Mouse (Mus musculus) kidney, embryonic 14.5 days (tissue): Measurements from ENCODE around the gene Agps. TPM values are rescaled to one million over a fixed set of nuclear protein-coding genes. Genes with fewer than 3 reads are reported as not detected.

ENCODE experiments used
- ATAC-seq: fragments of 200-750 bp; cut with Nextera tagmentation; 2 replicates; pipeline ENCODE4 v1.8.0; 2017; ENCODE audit warnings: moderate number of reproducible peaks, mild to moderate bottlenecking, moderate TSS enrichment, moderate library complexity; ENCODE audit not compliant: low FRiP score, low TSS enrichment
- H3K27ac ChIP-seq: fragments of 300-500 bp; sonication (generic); 2 replicates; pipeline ENCODE4 v1.5.1; 2014; ENCODE audit warnings: low read depth, mild to moderate bottlenecking, low read length, moderate library complexity, mixed read lengths
- H3K27me3 ChIP-seq: fragments of 300-500 bp; sonication (generic); 2 replicates; pipeline ENCODE4 v1.6.1; 2014; ENCODE audit warnings: mild to moderate bottlenecking, low read length; ENCODE audit not compliant: control insufficient read depth, insufficient read depth
- H3K36me3 ChIP-seq: fragments of 300-500 bp; sonication (generic); 2 replicates; pipeline ENCODE4 v1.6.1; 2014; ENCODE audit warnings: low read length, mixed read lengths; ENCODE audit not compliant: control insufficient read depth, insufficient read depth
- H3K4me1 ChIP-seq: fragments of 300-500 bp; sonication (generic); 2 replicates; pipeline ENCODE4 v1.6.1; 2014; ENCODE audit warnings: low read length, mixed read lengths; ENCODE audit not compliant: control insufficient read depth, insufficient read depth
- H3K4me2 ChIP-seq: fragments of 300-500 bp; sonication (generic); replicated peaks from 2 replicates; pipeline ENCODE4 v1.6.1; 2014; ENCODE audit warnings: low read depth, mild to moderate bottlenecking, low read length
- H3K4me3 ChIP-seq: fragments of 300-500 bp; sonication (generic); 2 replicates; pipeline ENCODE4 v1.5.1; 2014; ENCODE audit warnings: mild to moderate bottlenecking, low read length
- H3K9ac ChIP-seq: fragments of 300-500 bp; sonication (generic); 2 replicates; pipeline ENCODE4 v1.6.1; 2014; ENCODE audit warnings: low read depth, mild to moderate bottlenecking, low read length, moderate library complexity
- H3K9me3 ChIP-seq: fragments of 300-500 bp; sonication (generic); 2 replicates; pipeline ENCODE4 v1.6.1; 2016; ENCODE audit warnings: low read length; ENCODE audit not compliant: control insufficient read depth
- WGBS: fragments of 180-500 bp; shearing (Covaris S2); extraction: QIAGEN DNeasy Blood & Tissue Kit; methylation state at CpG from one replicate; pipeline ENCODE4 v1.1.7; 2014; 5-methylcytosine and 5-hydroxymethylcytosine counted together
- polyA plus RNA-seq: library from polyadenylated mRNA; unstranded; fragments of >200 nt; fragmentation: Nextera tagmentation; extraction: Ambion mirVana; gene quantifications from 2 replicates; pipeline ENCODE4 v1.2.1, GENCODE M21; 2014

Agps gene
- polyA plus RNA-seq, 1 experiment from 2014 or later, result 51.3 TPM

DNA sequence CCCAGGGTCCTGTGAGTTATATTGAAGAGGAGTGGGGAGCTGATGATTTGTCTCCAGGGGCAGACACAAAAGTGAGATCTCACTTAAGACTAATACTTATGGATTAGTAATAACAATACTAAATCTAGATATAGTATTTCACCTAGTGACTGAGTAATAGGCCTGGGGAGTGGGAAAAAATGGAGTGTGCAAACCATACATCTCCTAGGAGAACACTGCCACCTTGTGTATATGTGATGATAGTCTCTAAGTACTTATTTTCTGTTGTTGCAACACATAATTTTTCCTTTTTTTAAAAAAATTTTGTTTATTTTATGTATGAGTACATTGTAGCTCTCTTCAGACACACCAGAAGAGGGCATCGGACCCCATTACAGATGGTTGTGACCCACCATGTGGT is 15.7 kb downstream of the Agps start:
- no peaks in the 10 kb centered on the region for H3K4me1 ChIP-seq
- no peak for ATAC-seq
- H3K9ac ChIP-seq, result no peak overlapping the region
- H3K4me2 ChIP-seq, result no peak overlapping the region
- WGBS, result 90% methylated on average over 1 of the region's 1 CpGs
- no peaks in the 10 kb centered on the region for H3K27me3 ChIP-seq
- no peak overlapping the region for H3K27ac ChIP-seq
- no peaks in the 10 kb centered on the region for H3K36me3 ChIP-seq
- no peak overlapping the region for H3K4me3 ChIP-seq
- no peaks in the 10 kb centered on the region for H3K9me3 ChIP-seq

DNA sequence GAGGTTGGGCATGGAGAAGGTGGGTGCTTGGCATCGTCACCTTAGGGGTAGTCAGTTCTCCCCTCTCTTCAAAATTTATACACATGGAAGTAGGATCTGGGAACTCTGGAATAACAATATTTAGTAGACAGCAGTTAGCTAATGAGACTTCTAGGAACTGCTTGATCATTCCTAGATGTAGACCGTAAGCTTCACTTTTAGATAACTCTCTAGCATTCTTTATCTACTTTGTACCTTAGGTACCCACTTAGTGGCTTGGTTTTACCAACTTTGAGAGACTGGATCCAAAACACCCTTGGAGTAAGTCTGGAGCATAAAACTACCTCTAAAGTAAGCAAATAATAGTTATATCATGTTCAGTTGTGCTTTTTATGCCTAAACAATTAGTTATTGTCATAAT is 20.5 kb downstream of the Agps start:
- Histone ChIP-seq H3K4me2 (no peak overlapping the region), H3K4me3 (no peak overlapping the region), H3K27me3 (no peaks in the 10 kb centered on the region), H3K27ac (no peak overlapping the region), H3K4me1 (no peaks in the 10 kb centered on the region), H3K9ac (no peak overlapping the region), H3K36me3 (peaks cover 6% of the 10 kb centered on the region; the same call in 1 of the 2 replicates), H3K9me3 (no peaks in the 10 kb centered on the region)
- ATAC-seq, result no peak
- 96% methylated on average over 2 of the region's 2 CpGs for WGBS

DNA sequence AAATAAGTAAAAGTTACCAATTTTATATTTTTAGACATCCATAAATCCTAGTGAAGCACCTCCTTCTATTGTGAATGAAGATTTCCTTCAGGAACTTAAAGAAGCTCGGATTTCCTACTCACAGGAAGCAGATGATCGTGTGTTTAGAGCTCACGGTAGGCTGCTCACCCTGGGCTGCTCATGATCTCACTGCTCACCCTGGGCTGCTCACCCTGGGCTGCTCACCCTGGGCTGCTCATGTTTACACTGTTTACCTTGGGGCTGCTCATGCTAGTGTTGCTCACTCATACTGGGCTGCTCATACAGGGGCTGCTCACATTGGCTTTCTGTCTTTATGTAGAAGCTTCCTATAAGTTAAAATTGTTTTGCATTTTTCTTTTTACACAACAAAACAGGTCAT is 22.2 kb downstream of the Agps start:
- Histone ChIP-seq H3K4me1 (no peaks in the 10 kb centered on the region), H3K36me3 (peaks cover 16% of the 10 kb centered on the region; the same call in 1 of the 2 replicates), H3K4me2 (no peak overlapping the region), H3K9ac (no peak overlapping the region), H3K27ac (no peak overlapping the region), H3K27me3 (no peaks in the 10 kb centered on the region), H3K9me3 (no peaks in the 10 kb centered on the region), H3K4me3 (no peak overlapping the region)
- no peak for ATAC-seq
- WGBS, result 32% methylated on average over 3 of the region's 3 CpGs

- Histone ChIP-seq H3K9ac (no peak overlapping the region), H3K9me3 (no peaks in the 10 kb centered on the region), H3K27ac (no peak overlapping the region), H3K4me1 (no peaks in the 10 kb centered on the region), H3K27me3 (no peaks in the 10 kb centered on the region), H3K4me2 (no peak overlapping the region), H3K4me3 (no peak overlapping the region), H3K36me3 (peaks cover 42% of the 10 kb centered on the region; the same call in 1 of the 2 replicates)
- ATAC-seq, result no peak
- WGBS, result 94% methylated on average over 3 of the region's 3 CpGs
Observed at GRCm38 (mm10) chr2:75861115-75861514, 29.1 kb downstream of the Agps start.

DNA sequence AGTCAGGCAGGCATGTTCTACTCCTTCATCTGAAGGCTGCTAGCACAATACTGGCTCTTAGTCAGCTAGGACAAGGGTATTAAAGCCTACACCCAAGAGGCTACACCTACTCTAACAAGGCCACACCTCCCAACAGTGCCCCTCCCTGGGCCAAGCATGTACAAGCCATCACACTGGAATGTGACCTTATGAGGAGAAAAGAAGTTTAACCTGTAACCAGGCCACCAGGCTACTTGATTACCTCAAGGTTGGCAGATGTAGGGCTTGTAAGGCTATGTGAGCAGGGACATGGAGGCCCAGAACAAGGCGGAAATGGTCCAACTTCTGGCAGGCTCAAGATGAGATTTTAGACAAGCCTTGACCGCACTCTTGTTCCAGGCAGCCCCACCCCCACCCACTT is 37.6 kb downstream of the Agps start:
- Histone ChIP-seq H3K4me3 (no peak overlapping the region), H3K9me3 (no peaks in the 10 kb centered on the region)
- ATAC-seq, result no peak

GRCm38 (mm10) chr2:75874008-75874559 is 42.1 kb downstream of the Agps start:
- H3K4me3 ChIP-seq, result no peak overlapping the region
- 74% methylated on average over 3 of the region's 3 CpGs for WGBS
- ATAC-seq, result no peak
- no peak overlapping the region for H3K9ac ChIP-seq
- peaks cover 23% of the 10 kb centered on the region for H3K36me3 ChIP-seq
- no peak overlapping the region for H3K4me2 ChIP-seq
- no peaks in the 10 kb centered on the region for H3K4me1 ChIP-seq
- H3K27me3 ChIP-seq, result no peaks in the 10 kb centered on the region
- H3K27ac ChIP-seq, result no peak overlapping the region
- H3K9me3 ChIP-seq, result no peaks in the 10 kb centered on the region

More for the DNA sequence above, 37.6 kb downstream of the Agps start:
- no peak overlapping the region for H3K27ac ChIP-seq
- H3K4me1 ChIP-seq, result no peaks in the 10 kb centered on the region
- H3K36me3 ChIP-seq, result peaks cover 29% of the 10 kb centered on the region
- H3K27me3 ChIP-seq, result no peaks in the 10 kb centered on the region
- H3K4me2 ChIP-seq, result no peak overlapping the region
- no peak overlapping the region for H3K9ac ChIP-seq
- WGBS, result 88% methylated on average over 2 of the region's 2 CpGs

DNA sequence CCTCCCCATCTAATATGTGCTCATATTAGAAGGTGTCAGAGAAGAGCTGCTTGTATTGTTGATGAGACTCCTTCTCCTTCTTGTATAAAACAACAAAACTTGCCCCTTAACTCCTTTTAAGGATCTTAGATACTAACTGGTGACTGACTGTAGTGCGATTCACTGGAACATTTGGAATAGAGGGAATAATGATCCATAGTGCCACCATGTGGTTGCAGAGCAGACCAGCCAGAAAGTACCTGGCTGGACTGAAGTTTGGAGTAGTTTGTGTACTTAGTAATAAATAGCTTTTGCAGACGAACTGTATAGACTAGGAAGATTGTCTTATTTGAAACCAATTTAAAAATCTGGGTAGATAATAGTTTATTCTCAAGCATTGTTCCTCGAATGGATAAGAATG is 47.8 kb downstream of the Agps start:
- Histone ChIP-seq H3K4me2 (no peak overlapping the region), H3K9me3 (no peaks in the 10 kb centered on the region), H3K4me1 (no peaks in the 10 kb centered on the region), H3K36me3 (peaks cover 12% of the 10 kb centered on the region; the same call in 1 of the 2 replicates), H3K9ac (no peak overlapping the region), H3K27me3 (no peaks in the 10 kb centered on the region), H3K4me3 (no peak overlapping the region), H3K27ac (no peak overlapping the region)
- WGBS, result 42% methylated on average over 3 of the region's 3 CpGs
- ATAC-seq, result no peak

DNA sequence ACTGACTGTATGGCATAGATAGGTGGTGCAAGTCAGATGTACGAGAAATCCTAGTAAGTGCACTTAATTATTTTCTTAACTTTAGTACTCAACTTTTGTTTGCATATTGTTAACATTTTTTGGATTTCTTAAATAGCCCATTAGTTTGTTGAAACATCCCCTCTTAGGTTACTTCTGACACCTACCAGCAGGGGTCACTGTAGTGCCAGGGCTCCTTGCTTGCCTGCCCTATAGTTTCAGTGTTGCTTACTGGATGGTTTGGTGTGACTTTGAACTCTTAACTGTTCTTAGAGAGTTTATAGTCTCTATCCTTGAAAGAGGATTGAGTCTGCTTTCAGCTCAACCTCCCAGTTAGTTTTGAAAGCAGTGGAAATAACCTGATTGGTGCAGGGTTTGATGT is 51.6 kb downstream of the Agps start:
- no peaks in the 10 kb centered on the region for H3K4me1 ChIP-seq
- H3K4me2 ChIP-seq, result no peak overlapping the region
- H3K4me3 ChIP-seq, result no peak overlapping the region
- WGBS, result 51% methylated on average over 1 of the region's 1 CpGs
- H3K9ac ChIP-seq, result no peak overlapping the region
- H3K36me3 ChIP-seq, result peaks cover 19% of the 10 kb centered on the region
- ATAC-seq, result no peak
- H3K9me3 ChIP-seq, result no peaks in the 10 kb centered on the region
- H3K27ac ChIP-seq, result no peak overlapping the region
- no peaks in the 10 kb centered on the region for H3K27me3 ChIP-seq

GRCm38 (mm10) chr2:75891981-75892380 is 60.0 kb downstream of the Agps start:
- Histone ChIP-seq H3K4me3 (no peak overlapping the region), H3K27ac (no peak overlapping the region), H3K4me1 (no peaks in the 10 kb centered on the region), H3K4me2 (no peak overlapping the region), H3K9me3 (no peaks in the 10 kb centered on the region), H3K9ac (no peak overlapping the region), H3K27me3 (no peaks in the 10 kb centered on the region), H3K36me3 (peaks cover 13% of the 10 kb centered on the region)
- ATAC-seq, result no peak
- 78% methylated on average over 4 of the region's 4 CpGs for WGBS
